Mouse (Mus musculus) heart, adult 9 months (tissue): ENCODE measurements around the gene Casz1.

Source experiments
- DNase-seq, 2 experiments: peaks; one replicate each; pipeline ENCODE4 v3.0.0; 2022; ENCODE audit warnings: low spot score in 2 of 2

Casz1 gene

DNA sequence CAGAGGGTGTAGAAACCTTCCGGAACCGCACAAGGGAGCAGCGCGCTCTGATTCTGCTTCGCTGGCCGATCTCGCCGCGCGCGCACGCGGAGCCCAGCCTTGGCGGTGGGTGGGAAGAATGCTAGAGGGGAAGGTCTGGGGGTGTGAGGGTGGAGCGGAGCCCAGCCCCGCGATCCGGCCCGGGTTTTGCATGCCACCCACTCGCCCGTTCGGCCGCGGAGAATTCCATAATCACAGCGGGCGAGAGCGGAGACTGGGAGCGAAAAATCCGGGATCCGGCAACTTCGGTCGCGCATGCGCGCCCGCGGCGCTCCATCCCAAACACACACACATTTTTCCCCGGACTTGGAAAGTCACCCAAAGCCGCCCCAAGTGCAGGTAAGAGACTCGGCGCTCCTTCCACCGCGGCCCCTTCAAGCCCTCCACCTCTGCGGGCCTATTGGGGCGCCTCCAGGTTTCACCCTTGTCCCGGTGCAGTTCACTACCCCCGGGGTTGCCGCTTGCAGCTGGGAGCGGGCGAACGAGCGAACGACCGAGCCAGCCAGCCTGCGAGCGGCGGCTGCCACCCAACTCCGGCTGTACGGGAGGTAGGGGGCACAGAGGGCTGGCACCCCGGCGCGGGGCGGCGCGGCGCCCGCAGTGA lies at the start of gene Casz1:
Gene Casz1 (plus strand): TSS at position 293 of the 643 bp plus-strand sequence.
- peak; percentile 87 to 89 for DNase-seq

GRCm38 (mm10) chr4:148758863-148759262 lies 45.4 kb upstream of the Casz1 start:
- no peak for DNase-seq

GRCm38 (mm10) chr4:148760152-148760551 lies 44.1 kb upstream of the Casz1 start:
- no peak for DNase-seq

DNA sequence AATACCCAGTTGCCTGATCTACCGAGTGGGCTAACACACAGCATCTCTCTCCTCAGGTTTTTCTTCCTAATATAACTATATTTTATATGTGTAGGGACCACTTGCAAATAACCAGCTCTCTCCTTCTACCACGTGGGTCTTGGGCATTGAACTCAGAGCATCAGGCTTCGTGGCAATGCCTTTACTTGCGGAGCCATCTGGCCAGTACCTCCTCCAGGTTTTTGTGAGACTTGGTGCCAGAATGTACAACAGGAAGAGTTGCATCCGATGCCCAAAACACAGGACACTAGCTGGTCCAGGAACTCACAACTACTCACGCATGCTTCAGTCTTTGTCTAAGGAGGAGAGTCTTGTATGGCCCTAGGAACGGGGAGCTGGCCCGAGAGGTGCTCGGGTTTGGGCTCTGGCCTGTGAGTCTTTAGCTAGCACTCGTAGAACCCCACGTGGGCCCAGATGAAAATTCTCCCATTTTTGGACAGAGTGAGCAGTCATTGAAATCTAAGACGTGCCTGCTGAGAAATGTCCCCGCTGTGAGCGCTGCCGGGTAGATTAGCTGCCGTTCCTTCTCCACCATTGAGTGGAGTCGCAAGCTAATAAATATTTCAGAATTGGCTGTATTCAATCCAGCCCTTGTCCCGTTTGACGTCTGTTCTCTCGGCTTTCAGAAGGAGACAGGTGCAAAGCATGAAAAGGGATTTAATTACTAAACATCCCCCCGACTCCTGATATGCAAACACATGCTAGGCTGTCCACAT lies 38.0 kb upstream of the Casz1 start:
- no peak for DNase-seq

GRCm38 (mm10) chr4:148767655-148768305 lies 36.4 kb upstream of the Casz1 start:
- no peak for DNase-seq

DNA sequence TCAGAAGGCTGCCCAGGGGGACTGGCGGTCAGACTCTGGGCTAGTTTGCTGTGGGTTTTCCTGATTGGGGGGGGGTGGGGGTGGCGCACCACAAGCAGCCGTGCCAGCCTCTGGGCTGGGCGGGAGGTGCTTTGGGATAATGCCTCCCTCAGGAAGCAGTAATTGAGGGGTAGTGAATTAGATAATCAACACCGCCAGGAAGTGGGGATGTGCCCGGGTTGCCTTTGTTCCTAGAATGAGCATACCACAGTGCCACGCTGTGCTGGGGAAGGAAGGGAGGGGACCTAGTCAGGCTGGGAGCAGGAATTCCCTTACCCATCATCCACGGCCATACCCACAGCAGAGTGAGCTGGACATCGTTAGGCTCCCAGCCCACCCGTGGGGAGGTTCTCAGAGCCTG lies 35.6 kb upstream of the Casz1 start:
- DNase-seq, result no peak

- no peak for DNase-seq
Measured at GRCm38 (mm10) chr4:148770582-148771408, 33.4 kb upstream of the Casz1 start.

GRCm38 (mm10) chr4:148771409-148771929 lies 32.8 kb upstream of the Casz1 start:
- DNase-seq, result no peak

GRCm38 (mm10) chr4:148772658-148773057 lies 31.6 kb upstream of the Casz1 start:
- no peak for DNase-seq

DNA sequence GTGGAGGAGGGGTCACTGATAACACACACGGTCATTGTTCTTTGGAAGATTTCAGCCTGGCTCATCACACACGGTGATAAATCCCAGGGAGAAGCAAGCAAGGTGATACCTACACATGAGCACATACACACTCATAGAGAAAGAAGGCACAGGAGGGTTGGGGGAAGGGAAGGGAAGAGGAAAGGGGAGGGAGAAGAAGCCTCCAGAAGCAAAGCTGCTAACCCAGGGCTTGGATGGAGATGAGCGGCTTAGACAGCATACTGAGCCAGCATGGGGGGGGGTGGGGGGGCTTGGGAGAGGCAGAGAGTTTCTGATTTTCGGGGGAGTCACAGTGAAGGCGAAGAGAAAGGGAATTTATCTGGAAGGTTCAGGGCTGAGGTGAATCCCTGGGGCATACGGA lies 30.2 kb upstream of the Casz1 start:
- DNase-seq, result no peak

- no peak for DNase-seq
Measured at GRCm38 (mm10) chr4:148775476-148776269, 28.6 kb upstream of the Casz1 start.

- DNase-seq, result no peak
Measured at GRCm38 (mm10) chr4:148780097-148780621, 24.1 kb upstream of the Casz1 start.

DNA sequence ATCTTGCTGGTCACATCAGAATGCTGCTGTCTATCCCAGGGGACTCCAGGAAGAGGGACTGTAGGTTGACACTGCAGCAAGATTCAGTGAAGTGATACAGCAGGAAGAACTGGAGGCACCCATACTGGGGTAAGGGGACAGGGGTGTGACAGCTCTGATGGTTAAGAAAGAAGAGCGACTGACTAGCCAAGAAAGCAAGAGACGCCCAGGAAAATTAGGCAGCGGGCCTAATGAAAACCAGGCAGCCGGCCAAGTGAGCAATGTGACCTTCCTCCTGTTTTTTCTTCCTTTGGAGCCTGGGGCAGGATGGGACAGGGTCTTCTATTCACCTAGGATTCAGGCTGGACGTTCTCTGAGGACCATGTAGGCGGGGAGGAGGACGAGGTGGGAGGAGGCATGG lies 22.7 kb upstream of the Casz1 start:
- peak in 1 of 2 experiments; percentile 31 for DNase-seq

- no peak for DNase-seq
Measured at GRCm38 (mm10) chr4:148782880-148783279, 21.3 kb upstream of the Casz1 start.

DNA sequence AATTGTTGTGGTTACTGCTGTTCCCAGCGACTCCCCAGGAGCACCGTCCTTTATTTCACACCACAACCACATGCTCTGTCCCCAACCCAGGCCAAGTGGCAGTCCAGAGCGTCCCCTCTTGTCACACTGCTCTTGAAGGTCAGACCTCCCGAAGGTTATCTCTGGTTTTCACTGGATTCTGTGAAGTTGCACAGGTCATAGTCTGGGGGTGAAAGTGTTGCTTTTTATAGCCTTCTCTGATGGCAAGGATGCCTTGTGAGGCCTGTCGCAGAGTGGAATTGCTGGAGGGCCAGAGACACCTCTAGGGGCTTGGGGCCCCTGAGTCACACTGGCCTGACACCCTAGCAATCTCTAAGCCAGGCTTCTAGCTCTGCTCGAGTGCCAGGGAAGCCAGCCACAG lies 20.5 kb upstream of the Casz1 start:
- peak; percentile 56 to 73 for DNase-seq

GRCm38 (mm10) chr4:148785053-148785567 lies 19.1 kb upstream of the Casz1 start:
- DNase-seq, result no peak

GRCm38 (mm10) chr4:148785995-148786394 lies 18.2 kb upstream of the Casz1 start:
- no peak for DNase-seq

DNA sequence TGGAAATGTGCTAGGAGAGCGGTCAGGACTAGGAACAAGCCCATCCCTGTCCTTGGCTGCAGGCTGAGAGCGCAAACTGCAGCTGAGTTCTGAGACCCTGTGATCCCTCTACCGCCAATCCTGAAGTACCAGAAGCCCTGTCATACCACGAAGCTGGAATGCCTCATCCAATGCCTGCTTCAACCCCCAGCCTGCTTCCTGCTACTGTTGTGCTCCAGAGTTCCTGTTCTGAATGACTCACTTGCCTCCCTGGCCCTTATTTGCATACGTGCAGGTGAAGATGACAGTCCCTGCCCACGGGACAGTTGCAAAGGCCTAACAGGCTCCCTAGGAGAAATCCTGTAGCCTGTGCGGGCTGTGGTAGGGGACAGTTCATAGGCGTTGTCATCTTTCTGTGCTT lies 13.3 kb upstream of the Casz1 start:
- no peak for DNase-seq

DNA sequence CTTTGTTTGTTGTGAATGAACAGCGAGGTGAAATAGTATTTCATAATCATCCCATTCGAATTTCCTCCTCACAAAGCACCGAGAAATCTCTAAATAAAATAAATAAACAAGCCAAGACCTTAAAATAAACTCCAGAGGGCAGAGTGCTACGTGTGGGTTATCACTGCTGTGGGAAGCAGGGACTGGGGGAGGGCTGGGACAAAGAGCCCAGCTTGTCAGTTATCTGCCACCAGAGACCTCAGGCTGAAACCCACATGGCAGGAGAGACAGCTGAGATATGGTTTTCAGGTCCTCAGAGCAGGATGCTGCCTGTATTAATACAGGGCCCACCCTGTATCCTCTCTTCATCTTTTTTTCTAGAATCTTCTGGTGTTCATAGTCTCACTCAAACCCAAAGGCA lies 9.2 kb upstream of the Casz1 start:
- DNase-seq, result no peak
